Mouse (Mus musculus): ENCODE measurements around the gene Nampt. TPM values are rescaled to one million over a fixed set of nuclear protein-coding genes. Genes with fewer than 3 reads are reported as not detected.

The Nampt gene
- polyA plus RNA-seq (2015; fragmentation: Nextera tagmentation; extraction: Ambion mirVana), result 19.3 and 19.7 TPM in 2 replicates

DNA sequence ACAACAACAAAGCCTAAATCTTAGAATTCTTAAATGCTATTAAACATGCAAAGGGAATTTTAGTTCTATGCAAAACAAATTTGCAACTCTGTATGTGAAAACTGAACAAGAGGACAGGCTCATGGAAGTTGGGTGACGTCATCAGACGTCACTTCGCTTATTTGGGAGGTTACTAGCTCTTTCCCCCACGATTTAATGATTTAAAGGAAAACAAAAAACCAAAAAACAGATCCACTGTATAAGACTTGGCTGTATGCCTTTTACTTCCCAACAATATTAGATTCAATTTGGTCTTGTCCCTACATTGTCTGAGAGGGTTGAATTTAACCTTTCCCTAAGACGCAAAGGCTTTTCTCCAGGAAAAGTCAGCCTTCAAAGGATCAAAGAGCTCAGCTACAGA is at the start of gene Nampt:
TSS of gene Nampt (plus strand) at position 130 of the 400 bp plus-strand sequence.
- WGBS, result 1% methylated on average over 5 of the region's 5 CpGs
- H3K9ac ChIP-seq, result peak within 1 kb of the TSS; percentile 63
- H3K4me1 ChIP-seq, result peaks cover 4% of the 10 kb centered on the region; the same call in 1 of the 2 replicates
- peak within 1 kb of the TSS; percentile 59 for H3K4me2 ChIP-seq
- no peak for ATAC-seq (ENCODE audit: insufficient number of reproducible peaks, low FRiP score, low TSS enrichment, low read depth)
- peak within 1 kb of the TSS; percentile 80 for H3K4me3 ChIP-seq
- no peaks in the 10 kb centered on the region for H3K9me3 ChIP-seq
- H3K27ac ChIP-seq, result peak within 1 kb of the TSS; percentile 97
- no peaks in the 10 kb centered on the region for H3K36me3 ChIP-seq
- no peaks in the 10 kb centered on the region for H3K27me3 ChIP-seq

- H3K9ac ChIP-seq, result no peak overlapping the region
- no peaks in the 10 kb centered on the region; the same call in 1 of the 2 replicates for H3K4me1 ChIP-seq
- H3K27ac ChIP-seq, result no peak overlapping the region
- H3K36me3 ChIP-seq, result no peaks in the 10 kb centered on the region
- 84% methylated on average over 4 of the region's 4 CpGs for WGBS
- ATAC-seq (ENCODE audit: insufficient number of reproducible peaks, low FRiP score, low TSS enrichment, low read depth), result no peak
- no peak overlapping the region for H3K4me3 ChIP-seq
- no peaks in the 10 kb centered on the region for H3K27me3 ChIP-seq
- H3K9me3 ChIP-seq, result no peaks in the 10 kb centered on the region
- no peak overlapping the region for H3K4me2 ChIP-seq
Observed at GRCm38 (mm10) chr12:32770766-32771165, 48.6 kb upstream of the Nampt start.

DNA sequence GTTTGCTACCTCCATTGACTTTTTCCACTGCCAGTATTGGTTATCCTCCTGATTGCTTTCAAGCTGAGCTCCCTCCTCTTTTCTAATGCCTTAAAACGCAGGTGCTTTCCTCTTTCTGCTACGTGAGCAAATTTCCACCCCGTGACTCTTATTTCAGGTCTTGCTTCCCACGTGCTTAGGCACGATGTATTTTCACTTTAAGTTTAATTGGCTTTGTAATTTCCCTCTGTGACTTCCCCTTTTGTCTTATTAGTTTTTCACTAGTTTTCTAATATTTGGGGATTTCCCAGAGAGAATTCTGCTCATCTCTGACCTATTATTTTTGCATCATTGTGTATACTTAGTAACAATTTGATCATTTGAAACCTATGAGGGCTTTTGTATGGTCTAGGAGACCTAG is 44.8 kb upstream of the Nampt start:
- no peaks in the 10 kb centered on the region for H3K4me1 ChIP-seq
- H3K27ac ChIP-seq, result no peak overlapping the region
- no peaks in the 10 kb centered on the region for H3K36me3 ChIP-seq
- WGBS, result 70% methylated on average over 5 of the region's 5 CpGs
- no peaks in the 10 kb centered on the region for H3K27me3 ChIP-seq
- H3K4me2 ChIP-seq, result no peak overlapping the region
- H3K9me3 ChIP-seq, result no peaks in the 10 kb centered on the region
- ATAC-seq (ENCODE audit: insufficient number of reproducible peaks, low FRiP score, low TSS enrichment, low read depth), result no peak
- H3K4me3 ChIP-seq, result no peak overlapping the region
- no peak overlapping the region for H3K9ac ChIP-seq

GRCm38 (mm10) chr12:32789092-32789491 is 30.3 kb upstream of the Nampt start:
- Histone ChIP-seq H3K4me2 (no peak overlapping the region), H3K27ac (no peak overlapping the region), H3K4me3 (no peak overlapping the region), H3K9ac (no peak overlapping the region), H3K27me3 (no peaks in the 10 kb centered on the region), H3K4me1 (no peaks in the 10 kb centered on the region), H3K36me3 (no peaks in the 10 kb centered on the region), H3K9me3 (no peaks in the 10 kb centered on the region)
- no peak for ATAC-seq (ENCODE audit: insufficient number of reproducible peaks, low FRiP score, low TSS enrichment, low read depth)
- 78% methylated on average over 3 of the region's 3 CpGs for WGBS

DNA sequence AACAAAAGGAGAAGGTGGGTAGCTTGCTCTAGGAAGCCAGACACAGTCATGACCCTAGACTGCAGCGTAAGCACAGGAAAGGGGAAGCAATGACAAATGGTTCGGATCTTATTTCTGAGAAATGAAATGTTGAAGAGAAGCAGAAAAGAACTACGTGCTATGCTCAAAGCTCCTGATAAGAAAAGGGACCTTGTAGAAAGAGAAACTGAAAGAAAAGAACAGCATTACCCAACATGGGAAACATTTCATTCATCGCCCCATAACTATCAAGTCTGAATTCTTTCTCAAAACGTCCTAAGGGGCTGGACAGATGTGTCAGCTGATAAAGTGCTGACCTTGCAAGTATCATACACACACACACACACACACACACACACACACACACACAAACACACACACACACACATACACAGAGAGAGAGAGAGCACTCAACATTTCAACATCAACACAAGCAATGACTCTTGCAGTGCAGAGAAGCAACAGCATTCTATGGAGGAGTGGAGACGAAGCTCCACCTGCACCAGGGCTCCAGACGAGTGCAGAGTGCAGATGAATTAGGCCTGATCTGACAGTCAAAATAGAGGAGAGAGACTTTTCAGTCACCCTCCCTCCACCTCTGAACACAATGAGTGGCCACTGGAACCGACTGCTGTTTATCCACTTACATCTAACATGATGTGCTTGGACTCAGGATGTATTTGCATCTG is 23.4 kb upstream of the Nampt start:
- H3K27ac ChIP-seq, result no peak overlapping the region
- WGBS, result 70% methylated on average over 8 of the region's 8 CpGs
- no peak overlapping the region for H3K4me2 ChIP-seq
- no peaks in the 10 kb centered on the region for H3K27me3 ChIP-seq
- H3K9ac ChIP-seq, result no peak overlapping the region
- no peak for ATAC-seq (ENCODE audit: insufficient number of reproducible peaks, low FRiP score, low TSS enrichment, low read depth)
- no peak overlapping the region for H3K4me3 ChIP-seq
- no peaks in the 10 kb centered on the region for H3K36me3 ChIP-seq
- no peaks in the 10 kb centered on the region for H3K4me1 ChIP-seq
- H3K9me3 ChIP-seq, result no peaks in the 10 kb centered on the region

DNA sequence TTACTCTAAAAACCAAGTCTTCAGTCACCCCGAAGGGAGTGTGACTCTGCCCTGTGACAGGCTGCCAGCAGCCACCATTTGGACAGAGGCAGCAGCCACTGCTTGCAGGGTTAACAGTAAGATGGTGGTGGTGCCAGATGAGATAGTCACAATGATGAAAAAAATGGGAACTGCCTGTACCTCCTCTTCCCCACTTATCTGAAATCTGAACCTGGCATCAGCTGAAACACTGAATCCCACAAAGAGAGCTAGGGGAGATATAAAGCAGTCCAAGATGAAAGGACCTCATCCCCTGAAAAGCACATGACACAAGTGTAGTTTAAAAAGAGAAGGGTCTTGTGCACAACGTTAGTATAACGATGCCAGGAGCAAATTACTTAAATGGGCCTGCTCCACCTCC is 21.9 kb upstream of the Nampt start:
- Histone ChIP-seq H3K4me3 (no peak overlapping the region), H3K27me3 (no peaks in the 10 kb centered on the region), H3K27ac (no peak overlapping the region), H3K4me1 (no peaks in the 10 kb centered on the region), H3K36me3 (no peaks in the 10 kb centered on the region), H3K9ac (no peak overlapping the region), H3K9me3 (no peaks in the 10 kb centered on the region), H3K4me2 (no peak overlapping the region)
- no peak for ATAC-seq (ENCODE audit: insufficient number of reproducible peaks, low FRiP score, low TSS enrichment, low read depth)
- 49% methylated on average over 3 of the region's 3 CpGs for WGBS

DNA sequence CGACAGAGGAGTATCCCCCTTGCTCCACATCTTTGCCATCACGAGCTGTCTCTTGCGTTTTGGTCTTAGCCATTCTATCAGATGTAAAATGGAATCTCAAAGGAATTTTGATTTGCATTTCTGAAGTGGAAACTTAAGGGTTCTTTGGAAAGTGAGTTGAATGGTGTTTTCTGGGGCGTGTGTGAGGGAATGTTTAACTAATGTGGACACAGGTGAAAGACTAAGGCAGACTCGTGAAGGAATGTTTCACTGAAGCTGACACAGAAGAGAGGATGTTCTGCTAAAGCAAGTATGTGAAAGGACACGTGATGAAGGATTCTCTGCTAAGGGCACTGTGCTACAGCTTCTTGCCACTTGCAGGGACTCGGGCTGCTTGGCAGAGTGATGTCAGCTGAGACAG is 18.3 kb upstream of the Nampt start:
- Histone ChIP-seq H3K4me1 (no peaks in the 10 kb centered on the region), H3K4me2 (no peak overlapping the region), H3K27ac (no peak overlapping the region), H3K9ac (no peak overlapping the region), H3K27me3 (no peaks in the 10 kb centered on the region), H3K9me3 (no peaks in the 10 kb centered on the region), H3K4me3 (no peak overlapping the region), H3K36me3 (no peaks in the 10 kb centered on the region)
- no peak for ATAC-seq (ENCODE audit: insufficient number of reproducible peaks, low FRiP score, low TSS enrichment, low read depth)
- 80% methylated on average over 7 of the region's 7 CpGs for WGBS

DNA sequence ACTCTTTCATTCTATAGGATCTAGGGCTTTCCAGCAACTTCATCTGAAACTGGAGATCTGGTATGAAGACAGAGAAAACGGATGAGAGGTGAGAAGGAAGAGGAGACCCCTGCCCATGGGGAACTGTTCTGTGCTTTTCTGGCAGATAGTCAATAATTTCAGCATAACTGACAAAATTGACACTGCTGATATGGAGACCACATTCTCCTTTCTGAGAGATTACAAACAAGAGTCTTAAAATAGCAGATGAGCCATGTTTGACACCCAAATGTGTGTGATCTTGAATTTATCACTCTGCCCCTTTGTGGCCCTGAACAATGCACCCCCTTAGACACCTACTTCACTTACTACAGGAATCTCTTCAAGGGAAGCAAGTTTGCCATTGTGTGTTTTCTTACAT is 13.8 kb upstream of the Nampt start:
- Histone ChIP-seq H3K4me2 (no peak overlapping the region), H3K9me3 (no peaks in the 10 kb centered on the region), H3K27me3 (no peaks in the 10 kb centered on the region), H3K27ac (no peak overlapping the region), H3K36me3 (no peaks in the 10 kb centered on the region), H3K4me1 (no peaks in the 10 kb centered on the region), H3K4me3 (no peak overlapping the region), H3K9ac (no peak overlapping the region)
- 60% methylated on average over 1 of the region's 1 CpGs for WGBS
- ATAC-seq (ENCODE audit: insufficient number of reproducible peaks, low FRiP score, low TSS enrichment, low read depth), result no peak

DNA sequence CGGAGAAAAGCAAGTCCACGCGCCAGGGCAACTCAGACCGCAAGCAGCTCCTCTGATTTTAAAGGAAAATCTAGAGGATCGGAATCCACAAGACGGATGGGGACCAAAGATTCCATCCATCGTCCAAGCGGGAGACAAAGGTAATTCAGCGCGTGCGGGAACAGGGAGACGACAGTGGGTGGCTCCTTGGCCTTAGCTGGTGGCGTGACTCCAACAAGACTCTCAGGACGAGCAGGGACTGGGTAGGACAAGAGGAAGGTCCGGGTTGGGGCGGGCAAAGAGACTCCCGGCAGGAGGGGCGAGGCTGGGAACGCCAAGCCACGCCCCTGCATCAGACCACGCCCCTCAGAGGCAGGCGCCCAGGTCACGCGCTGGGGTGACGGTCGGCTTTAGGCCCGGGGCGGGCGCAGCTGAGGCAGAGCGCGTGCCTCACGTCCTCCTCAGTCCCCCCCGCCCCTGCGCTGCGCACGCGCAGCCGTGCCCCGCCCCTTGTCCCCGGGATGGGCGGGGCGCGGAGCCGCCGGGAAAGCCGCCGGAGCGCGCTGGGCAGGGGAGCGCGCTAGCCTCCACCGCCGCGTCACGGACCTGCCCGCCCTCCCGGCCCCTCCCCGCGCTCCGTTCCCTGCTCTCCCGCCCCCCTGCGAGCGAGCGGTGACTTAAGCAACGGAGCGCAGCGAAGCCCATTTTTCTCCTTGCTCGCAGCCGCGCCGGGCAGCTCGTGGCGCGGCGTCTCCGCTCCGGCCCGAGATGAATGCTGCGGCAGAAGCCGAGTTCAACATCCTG is 669 bp downstream of the Nampt start:
- under 1% methylated on average over 72 of the region's 80 CpGs for WGBS
- H3K9ac ChIP-seq, result peak overlapping the region; percentile 63
- ATAC-seq (ENCODE audit: insufficient number of reproducible peaks, low FRiP score, low TSS enrichment, low read depth), result peak; percentile 99

GRCm38 (mm10) chr12:32820688-32821503 is 1.6 kb downstream of the Nampt start:
- no peaks in the 10 kb centered on the region for H3K36me3 ChIP-seq
- peak overlapping the region; percentile 63 for H3K9ac ChIP-seq
- H3K27ac ChIP-seq, result peak overlapping the region; percentile 97
- ATAC-seq (ENCODE audit: insufficient number of reproducible peaks, low FRiP score, low TSS enrichment, low read depth), result peak; percentile 56; the same call in 1 of the 2 replicates
- H3K4me3 ChIP-seq, result peak overlapping the region; percentile 80
- peak overlapping the region; percentile 59 for H3K4me2 ChIP-seq
- H3K4me1 ChIP-seq, result peaks cover 4% of the 10 kb centered on the region; the same call in 1 of the 2 replicates
- H3K27me3 ChIP-seq, result no peaks in the 10 kb centered on the region
- H3K9me3 ChIP-seq, result no peaks in the 10 kb centered on the region
- 2% methylated on average over 39 of the region's 49 CpGs for WGBS

More for the DNA sequence above, 669 bp downstream of the Nampt start:
- Histone ChIP-seq H3K4me3 (peak overlapping the region; percentile 80), H3K27me3 (no peaks in the 10 kb centered on the region), H3K27ac (peak overlapping the region; percentile 97), H3K9me3 (no peaks in the 10 kb centered on the region), H3K4me2 (peak overlapping the region; percentile 59), H3K4me1 (peaks cover 4% of the 10 kb centered on the region; the same call in 1 of the 2 replicates), H3K36me3 (no peaks in the 10 kb centered on the region)

DNA sequence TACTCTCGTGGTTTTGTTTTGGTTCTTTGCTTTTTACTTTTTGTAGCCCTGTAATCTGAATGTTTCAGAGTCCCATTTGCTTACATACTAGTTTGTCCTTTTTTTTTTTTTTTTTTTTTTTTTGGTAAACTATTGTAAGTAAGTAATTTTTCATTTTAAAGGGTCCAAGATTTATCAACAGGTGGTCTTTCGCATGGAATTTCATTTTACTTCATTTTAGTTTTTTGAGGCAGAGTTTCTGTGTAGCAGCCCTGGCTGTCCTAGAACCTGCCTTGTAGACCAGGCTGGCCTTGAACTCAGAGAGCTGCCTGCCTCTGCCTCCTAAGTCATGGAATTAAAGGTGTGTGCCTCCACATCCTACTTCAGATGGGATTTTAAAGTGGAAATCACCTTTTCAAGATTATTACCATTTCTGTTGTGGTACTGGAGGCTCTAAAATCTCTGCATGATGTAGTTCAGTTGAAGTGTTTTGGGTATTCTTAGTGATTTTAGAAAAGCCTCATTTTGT is 2.2 kb downstream of the Nampt start:
- Histone ChIP-seq H3K27me3 (no peaks in the 10 kb centered on the region), H3K4me1 (peaks cover 4% of the 10 kb centered on the region; the same call in 1 of the 2 replicates), H3K27ac (no peak overlapping the region), H3K4me2 (peak overlapping the region; percentile 59), H3K9ac (no peak overlapping the region), H3K36me3 (no peaks in the 10 kb centered on the region), H3K9me3 (no peaks in the 10 kb centered on the region), H3K4me3 (peak overlapping the region; percentile 80)
- no peak for ATAC-seq (ENCODE audit: insufficient number of reproducible peaks, low FRiP score, low TSS enrichment, low read depth)
- 43% methylated on average over 2 of the region's 2 CpGs for WGBS
